Mouse (Mus musculus): Measurements from ENCODE around the gene Wdr37.

- TF ChIP-seq POLR2A (IDR thresholded peaks at IDR 0.05; ENCODE audit: low read depth, low read length), result no peak
- TF ChIP-seq CTCF (IDR thresholded peaks at IDR 0.05; ENCODE audit: extremely low read depth, insufficient read depth, insufficient read length, insufficient replicate concordance), result no peak
Measured at GRCm38 (mm10) chr13:8842273-8842672, 29.4 kb downstream of the Wdr37 start.

All from spleen, adult 2 months (tissue).